Mouse (Mus musculus) left cerebral cortex, adult 11 months (tissue): Measurements from ENCODE around the gene Tgfbr3.

Experiments used
- DNase-seq: peaks from one replicate; pipeline ENCODE4 v3.0.0; 2022; ENCODE audit warnings: low spot score

Gene Tgfbr3

DNA sequence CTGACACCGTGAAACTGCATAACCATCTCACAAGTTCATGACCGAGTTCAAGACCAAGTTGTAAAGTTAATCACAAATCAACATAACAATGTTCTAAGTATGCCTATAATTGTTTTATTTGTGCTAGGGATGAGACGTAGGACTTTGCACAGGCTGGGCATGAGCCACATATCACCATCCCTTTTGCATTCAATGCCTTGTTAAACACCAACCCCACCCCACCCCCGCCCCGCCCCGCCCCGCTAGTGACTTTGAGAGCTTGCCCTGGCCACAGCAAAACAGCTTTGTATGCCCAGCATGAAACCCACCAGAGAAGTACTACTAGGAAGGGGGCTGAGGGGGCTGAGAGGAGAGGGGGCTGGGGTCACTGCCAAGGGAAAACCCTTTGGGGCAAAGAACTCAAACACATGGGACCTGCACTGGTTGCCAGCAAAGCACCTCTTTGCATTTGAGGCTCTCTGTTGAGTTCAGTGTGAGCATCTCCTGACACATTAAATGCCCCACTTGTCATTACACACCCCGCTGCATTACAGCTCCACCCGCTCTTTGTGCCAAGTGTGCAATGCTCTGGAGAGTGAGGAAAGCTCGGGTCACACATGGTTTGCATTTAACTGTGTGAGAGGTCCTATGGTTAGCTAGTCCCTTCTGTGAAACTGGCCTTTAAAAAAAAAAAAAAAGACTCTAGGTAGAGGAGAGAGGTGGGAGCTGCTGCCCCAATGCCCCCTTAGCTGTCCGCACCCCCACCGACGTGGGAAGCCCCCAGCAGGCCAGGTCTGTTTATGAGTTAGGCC is 179.1 kb downstream of the Tgfbr3 start:
- no peak for DNase-seq

DNA sequence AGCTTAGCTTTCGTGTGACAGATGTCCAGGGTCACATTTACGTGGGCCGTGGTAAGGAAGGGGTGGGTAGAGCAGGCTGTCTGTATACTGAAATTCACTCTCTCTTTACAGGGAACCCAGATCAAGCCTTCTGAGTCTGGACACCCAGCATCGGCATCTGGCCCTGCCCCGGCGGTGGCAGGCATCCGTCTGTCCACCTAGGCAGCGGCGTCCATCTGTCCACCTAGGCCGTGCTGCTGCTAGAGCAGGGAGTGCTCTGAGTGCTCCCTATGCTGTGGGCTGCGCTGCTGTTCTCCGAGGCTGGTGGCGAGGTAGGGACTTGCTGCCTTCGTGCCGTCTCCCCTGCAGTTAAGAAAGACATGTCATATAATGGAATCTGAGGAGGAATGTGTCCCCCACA is 180.0 kb downstream of the Tgfbr3 start:
- DNase-seq: no peak

DNA sequence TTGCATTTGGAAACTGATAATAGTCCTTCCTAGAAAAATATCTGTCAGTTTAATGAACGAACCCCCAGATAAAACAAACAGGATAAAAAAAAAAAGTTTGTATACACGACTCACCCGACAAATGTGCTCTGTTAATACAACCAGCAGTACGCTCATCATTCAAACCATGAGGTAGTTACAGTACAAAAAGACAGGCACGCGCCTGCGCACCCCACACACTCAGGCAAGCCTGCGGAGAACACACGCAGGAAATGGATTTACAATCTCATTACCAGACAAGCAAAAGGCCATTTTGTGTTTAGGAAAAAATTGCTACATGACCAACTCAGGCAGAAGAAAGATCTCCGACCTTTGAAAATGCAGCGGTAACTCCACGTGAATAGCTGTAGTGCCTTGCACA is 182.6 kb downstream of the Tgfbr3 start:
- no peak for DNase-seq

DNA sequence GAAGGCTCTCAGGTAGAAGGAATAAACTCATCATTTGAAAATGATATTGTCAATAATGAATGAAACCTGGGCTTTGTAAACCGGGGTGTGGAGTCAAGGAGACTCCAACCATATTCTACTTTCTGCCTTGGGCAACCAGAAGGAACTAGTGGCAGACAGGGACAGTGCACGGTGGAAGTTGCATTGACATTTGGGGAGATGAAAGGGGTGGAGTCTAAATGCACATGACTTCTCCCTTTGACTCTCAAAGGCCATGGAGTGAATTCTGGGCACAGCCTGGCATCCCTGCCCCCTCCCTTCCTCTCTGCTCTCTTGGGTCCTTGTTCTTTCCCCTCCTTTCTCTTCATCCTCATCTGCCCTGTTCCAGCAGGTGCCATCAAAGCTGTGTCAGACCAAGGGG is 183.3 kb downstream of the Tgfbr3 start:
- DNase-seq: no peak

DNA sequence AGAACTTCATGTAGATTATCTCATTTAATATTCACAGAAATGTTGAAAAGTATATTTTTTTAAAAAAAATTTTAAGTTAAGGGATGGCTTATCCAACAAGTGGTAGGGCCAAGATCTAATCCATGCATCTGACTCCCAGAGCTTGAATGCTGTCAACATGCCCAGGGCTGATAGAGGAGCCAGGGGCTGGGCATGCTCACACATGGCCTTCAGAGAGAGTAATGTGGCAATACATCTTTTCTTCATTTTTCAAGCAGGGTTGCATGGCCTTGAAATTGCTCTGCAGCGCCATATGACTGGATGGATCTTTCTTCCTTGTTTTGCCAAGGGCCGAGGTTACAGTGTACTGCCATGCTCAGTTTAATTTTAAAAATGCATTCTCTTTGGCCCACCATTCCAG is 185.8 kb downstream of the Tgfbr3 start:
- no peak for DNase-seq

DNA sequence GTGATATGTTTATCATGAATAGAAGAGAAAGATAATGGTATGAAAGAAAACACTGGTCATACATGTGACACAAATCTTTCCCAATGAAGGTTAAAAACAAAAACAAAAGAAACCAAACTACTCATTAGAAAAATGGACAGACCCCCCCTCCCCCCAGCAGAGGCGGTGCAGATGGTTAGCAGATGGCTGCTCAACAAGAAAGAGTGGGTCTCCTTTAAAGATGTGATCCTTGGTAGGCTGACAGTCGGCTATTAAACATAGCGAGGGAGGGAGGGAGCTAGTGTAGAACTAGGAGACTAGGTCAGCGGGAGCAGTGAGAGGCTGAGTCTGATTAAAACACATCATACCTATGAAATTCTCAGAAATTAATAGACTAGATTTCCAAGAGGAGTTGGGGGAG is 186.5 kb downstream of the Tgfbr3 start:
- DNase-seq: no peak

DNA sequence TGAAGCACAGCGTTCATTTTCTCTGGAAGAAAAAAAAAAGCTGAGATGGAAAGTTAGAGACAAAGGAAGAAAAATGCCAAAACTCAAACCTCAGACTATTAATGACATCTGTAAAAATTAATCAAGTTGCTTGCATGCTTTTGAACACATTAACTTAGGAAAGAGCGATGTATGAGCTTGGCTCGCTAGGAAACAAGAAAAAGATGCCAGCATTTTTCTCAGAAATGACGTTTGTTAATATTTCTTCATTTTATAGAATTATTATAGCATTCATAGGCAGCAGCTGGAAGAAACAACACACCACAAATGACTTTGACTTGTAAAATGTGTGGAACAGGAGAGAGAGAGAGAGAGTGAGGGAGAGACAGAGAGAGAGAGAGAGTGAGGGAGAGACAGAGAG is 187.7 kb downstream of the Tgfbr3 start:
- DNase-seq: no peak

DNA sequence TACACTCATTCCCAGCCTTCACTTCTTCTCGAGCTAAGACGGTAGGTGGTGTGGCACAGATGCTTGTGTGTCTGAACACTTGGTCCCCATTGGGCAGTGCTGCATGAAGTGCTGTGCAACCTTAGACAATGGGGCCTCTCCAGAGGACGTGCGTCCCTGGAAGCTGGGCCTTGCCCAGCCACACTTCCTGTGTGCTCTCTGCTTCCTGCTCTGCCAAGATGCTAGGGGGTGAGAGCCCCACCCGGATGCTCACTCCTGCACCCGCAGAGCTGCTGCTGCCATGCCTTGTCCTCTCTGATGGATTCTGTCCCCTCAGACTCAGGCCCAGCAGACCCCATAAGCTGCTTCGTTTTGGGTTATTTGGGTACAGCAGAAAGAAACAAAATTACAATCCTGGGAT is 188.3 kb downstream of the Tgfbr3 start:
- DNase-seq: no peak

DNA sequence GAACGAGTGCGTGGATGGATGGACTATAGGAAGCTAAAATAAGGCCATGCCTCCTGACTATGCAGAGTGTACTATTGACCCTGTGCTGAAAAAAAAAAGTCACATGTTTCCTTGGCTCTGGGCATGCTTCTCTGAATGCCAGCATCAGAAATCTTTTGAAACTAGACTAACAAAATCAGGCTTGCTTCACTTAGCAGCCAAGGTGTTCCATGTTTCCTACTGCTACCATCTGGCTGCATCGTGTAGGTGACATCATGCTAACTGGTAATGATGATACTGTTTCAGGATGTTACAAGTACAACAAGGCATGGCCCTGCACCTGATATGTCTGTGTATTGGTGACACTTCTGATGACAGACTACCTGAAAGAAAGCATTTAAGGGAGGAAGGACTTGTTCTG is 189.8 kb downstream of the Tgfbr3 start:
- DNase-seq: no peak

DNA sequence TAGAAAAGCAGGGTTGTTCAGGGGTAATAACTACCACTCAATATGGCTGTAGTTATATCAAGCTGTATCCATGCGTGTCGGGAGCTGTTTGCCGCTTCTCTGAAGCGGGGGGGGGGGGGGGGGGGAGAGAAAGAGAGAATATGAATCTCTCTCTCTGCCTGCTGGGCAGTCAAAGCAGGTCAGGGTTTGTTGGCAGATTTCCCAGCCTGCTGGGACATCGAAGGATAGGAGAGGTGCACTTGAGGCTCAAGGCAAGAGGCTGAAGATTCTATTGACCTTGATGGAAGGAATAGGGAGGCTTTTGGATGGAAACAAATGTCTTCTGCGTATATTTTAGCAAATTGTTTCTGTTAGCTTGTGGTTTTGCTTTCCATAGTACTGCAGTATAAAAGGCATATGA is 190.4 kb downstream of the Tgfbr3 start:
- no peak for DNase-seq

DNA sequence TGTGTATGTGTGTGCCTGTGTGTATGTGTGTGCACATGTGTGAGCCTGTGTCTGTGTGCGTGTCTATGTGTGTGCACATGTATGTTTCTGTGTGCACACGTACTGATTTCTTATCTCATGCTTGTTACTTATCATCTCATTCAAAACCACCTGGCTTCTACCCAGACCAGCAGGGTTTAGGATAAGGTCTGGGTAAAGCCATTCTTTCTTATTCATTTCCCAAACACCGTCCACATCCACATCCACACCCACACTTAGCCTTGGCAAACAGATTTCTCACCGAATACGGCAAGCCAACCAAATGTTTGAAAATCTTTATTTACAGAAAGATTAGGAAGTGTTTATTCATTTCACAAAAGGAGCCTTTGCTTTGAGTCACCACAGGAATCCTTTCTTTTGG is 191.4 kb downstream of the Tgfbr3 start:
- no peak for DNase-seq

DNA sequence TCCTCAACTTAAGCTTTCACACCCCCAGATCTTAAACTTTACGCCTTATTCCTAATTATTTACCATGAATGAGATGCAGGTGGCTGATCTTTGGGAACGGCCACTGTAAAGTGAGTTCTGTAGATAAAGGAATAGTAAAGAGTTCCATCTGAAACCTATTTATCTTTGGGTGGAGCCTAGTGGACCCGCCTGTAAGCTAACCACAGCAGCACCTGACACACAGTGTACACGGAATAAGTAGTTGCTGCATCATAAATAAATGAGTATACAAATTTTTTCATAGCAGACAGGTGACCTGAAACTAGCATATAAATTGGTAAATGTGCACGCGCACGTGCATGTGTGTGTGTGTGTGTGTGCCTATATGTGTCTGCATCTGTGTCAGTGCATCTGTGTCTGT is 192.1 kb downstream of the Tgfbr3 start:
- DNase-seq: no peak

DNA sequence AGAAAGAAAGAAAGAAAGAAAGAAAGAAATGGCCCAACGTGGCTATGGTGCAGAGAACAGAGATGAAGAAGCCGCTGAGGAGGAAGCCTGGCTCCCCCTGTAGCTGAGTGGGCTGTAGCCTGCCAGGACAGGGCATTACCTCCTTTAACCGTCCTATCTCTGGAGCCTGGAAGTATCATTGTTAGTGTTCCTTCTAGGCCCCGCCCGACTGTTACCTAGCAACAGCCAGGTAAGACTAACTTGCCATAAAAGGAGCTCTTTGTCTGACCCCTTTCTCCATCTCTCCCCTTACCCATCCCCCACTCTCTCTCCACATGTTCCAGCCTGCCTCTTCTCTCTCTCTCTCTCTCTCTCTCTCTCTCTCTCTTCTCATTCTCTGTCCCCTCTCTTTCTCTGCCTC is 195.2 kb downstream of the Tgfbr3 start:
- no peak for DNase-seq

DNA sequence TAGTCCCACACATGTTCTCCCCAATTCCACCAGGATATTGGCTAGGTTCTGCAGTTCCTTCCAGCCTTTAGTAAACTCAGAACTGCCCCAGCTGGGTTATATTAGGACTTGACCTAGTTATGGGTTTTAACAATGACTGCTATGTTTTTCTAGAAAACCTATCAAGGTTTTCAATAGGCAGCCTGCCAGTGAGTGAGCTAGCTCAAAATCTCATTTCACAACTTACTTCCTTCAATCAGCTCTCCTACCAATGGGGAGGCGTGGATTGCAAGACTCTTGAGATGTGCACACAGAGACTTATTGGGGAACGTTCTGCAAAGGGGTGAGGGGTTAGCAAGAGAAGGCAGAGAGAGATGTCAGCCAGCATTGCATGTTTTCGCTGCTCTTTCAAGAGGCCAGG is 196.2 kb downstream of the Tgfbr3 start:
- no peak for DNase-seq

DNA sequence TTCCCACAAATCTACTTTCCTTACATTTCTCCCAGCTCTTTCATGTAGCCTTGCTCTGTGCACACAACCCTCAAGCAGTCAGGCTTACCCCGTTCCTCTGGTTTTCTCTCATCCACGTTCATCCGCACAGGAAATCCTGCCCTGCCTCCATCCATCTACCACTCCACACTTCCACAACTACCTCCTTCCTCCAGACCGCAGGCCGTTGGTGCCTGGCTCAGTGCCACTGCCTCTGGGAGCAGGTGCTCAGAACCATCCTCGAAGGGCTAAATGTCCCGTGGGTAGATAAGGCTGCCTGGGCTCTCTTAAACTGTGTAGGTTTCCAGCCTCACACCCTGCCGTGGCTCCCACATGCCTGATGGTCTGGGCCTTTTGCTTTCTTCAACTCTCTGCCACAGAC is 197.3 kb downstream of the Tgfbr3 start:
- no peak for DNase-seq

DNA sequence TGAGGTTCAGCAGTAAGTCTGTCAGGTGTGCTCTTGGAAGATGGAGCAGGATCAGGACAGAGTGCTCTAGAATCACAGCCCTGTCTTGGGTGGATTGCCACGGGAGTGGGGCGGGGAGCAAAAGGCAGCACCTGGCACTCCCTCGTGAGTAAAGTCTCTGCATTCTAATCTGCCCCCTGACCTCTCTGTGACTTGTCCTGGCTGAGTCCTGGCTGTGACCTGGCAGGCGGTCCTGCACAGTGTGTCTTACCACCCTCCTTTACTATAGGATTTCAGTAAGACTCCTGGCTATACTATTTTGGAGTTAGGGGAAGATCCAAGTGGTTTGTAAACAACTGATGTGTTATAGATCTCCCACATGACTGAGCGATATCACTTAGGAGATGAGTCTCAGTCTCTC is 199.5 kb downstream of the Tgfbr3 start:
- DNase-seq: no peak

DNA sequence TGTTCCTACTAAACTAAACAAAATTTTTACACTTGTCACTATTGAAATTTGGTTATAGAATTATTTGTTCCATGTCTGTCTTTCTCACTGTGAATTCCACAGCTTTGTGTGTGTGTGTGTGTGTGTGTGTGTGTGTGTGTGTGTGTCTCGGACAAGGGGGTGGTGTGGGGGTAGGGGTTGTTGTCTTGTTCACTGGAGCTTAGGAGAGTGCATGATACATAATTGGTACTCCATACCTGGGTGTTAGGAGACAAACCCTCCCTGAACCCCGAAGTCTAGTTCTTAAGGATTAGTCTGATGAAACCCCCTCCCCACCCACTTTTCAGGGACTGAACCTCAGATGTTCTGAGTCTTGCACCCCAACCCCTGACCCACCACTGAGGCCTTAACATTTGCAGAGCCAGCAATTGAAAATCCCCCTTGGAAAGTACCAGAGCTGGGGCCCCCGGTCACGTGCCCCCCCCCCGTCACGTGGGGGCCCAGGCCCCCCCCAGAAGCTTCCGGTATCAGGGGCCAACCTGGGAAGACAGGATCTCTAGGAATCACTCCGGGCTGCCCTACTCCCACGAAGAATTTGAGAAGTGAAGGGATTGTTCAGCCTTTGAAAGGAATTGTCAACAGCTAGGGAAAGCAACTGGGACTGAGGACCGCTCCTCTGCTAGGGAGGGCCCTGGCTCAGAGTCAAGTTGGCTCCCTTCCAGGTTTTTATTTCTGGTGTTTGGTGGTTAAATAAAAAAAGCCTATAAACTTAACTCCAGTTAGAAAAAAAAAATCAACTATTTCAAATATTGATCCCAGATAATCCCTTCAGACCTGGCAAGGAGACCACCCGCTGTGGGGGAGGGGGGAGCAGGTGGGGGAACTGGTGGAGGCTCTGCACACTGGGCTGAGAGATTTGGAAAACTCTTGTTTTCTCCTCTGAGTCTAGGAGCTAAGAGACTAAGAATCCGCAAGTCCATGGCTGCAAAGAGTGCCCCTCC is 201.3 kb downstream of the Tgfbr3 start:
- no peak for DNase-seq

DNA sequence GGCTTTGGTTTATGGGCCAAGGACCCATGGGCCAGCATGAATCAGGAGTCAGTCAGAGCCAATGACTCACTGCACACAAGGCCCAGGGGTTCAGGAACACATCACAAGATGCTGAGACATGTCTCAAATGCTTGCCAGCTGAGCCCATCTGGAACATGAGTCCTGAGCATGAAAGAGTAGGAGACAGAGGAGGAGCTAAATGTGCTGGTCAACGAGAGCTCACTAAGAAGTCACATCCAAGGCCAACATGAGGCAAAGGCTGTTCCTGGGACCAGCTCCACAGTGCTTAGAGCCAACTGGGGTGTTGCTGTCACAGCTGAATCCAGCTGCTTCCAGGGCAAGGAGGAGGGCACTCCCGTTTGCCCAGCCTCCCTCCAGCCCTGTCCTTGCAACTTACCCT is 202.1 kb downstream of the Tgfbr3 start:
- no peak for DNase-seq

DNA sequence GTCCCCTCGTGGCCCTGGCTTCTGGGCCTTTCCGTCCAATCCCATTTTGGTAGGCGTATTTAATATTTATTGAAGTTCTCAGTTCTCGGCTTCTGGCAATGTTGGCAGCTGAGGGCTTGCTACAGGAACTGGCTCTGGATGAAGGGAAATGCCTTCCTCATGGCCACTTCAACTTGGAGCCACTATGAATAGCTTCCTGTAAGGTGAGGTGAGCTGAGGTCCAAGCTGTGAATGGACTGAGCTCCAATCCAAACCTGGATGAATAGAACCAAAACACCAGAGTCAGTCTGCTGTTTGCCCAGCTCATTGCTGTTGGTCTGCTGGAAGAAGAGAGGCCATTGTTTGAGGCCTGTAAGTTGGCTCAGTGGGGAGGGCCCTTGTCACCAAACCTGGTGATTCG is 203.3 kb downstream of the Tgfbr3 start:
- DNase-seq: no peak

DNA sequence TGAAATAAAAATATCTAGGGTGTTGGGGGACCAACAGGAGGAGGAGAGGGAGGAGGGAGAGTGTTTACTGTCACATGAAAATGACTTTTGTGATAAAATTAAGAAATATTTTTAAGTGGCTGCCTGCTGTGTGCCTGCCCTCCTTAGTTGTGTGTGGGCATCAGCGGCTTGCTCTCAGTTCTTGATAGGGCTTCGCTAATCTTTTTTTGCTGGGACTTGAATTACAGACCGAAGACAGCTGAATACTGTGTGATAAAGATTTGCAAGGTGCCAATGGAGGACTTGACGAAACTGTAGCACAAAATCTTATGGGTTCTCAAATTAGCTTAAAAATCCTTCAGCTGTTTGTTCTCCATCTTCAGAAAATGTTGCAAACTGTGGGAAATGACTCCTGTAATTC is 205.0 kb downstream of the Tgfbr3 start:
- DNase-seq: no peak

DNA sequence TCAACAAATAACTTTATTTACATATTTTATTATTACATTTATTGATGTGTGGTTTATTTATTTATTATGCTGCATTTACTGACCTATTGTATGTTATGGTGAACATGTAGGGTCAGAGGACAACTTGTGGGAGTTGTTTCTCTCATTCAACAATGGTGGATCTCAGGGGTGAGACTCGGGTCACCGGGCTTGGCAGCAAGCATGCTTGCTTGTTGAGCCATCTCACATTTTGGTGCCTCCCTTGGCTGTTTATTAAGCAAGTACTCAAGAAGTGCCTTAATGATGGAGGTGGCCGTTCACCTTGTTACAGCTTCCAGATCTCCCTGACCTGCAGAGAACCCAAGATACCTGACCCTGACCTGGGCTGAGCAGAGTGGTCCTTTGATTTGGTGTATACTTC is 207.4 kb downstream of the Tgfbr3 start:
- no peak for DNase-seq

DNA sequence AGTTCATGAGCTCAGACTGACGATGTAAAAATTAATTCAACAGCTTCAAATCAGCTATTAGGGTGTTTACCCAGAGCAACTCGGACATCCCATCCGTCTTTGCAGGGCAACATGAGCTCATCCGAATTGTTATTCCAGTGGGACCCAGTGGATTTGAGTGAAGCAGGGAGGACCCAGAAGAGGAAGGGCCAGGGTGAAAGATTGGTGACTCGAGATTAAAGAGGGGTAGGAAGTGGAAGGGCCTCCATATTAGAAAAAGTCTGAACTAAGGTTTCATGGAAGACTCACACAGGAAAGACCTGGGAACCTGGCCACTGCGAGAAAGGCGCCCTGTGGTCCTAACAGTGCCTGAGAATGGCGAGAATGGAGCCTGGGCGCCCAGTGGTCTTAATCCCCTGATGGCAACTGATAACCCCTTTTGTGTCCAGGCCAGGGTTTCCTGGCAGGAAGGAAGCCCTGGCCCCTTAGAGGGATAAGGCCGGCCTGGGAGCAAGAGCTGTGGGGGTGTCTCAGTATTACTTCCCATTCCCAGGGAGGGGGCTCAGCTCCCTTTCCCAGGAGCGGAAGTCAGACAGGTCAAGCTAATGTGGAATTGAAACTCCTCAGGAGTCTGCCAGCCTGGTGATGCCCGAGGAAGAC is 208.3 kb downstream of the Tgfbr3 start:
- DNase-seq: no peak

DNA sequence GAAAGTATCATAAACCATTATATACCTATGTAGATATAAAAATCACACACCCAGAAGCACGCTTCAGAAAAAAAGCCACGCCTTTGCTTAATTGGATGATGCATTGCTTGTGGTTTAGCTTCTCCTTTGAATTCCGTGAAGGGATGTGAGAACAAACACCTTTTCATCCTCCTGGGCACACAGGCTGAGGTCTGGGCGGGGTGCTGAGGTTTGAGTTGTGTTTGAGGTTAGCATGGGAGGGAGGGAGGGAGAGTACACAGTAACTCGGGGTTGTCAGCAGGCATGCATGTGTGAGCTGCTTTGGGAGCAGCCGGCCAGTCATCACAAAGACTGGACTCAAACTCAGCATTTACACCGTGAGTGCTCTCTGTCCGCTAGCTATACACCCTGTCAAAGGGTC is 209.5 kb downstream of the Tgfbr3 start:
- DNase-seq: no peak
